Mouse (Mus musculus) adrenal gland, adult 8-10 months (tissue): ENCODE results near the gene Rpl13a. TPM values are rescaled to one million over a fixed set of nuclear protein-coding genes. Genes with fewer than 3 reads are reported as not detected.
A peak's percentile ranks its signal among the peaks of the same experiment; 100 is the strongest.
"Not testable (repeated sequence)": the region's sequence is repeated elsewhere in the genome, so short reads cannot be mapped to it uniquely, and the experiment has no call there.

Experiments used
- DNase-seq: peaks from one replicate; pipeline ENCODE4 v3.0.0; 2022
- total RNA-seq, 4 experiments: library from RNA; stranded (reverse); gene quantifications; 2 replicates each; pipeline ENCODE4 v1.2.4; 2022

Rpl13a gene
- total RNA-seq, 4 experiments from 2014 or later: 1,558 to 1,710 (median 1,647) TPM

GRCm38 (mm10) chr7:45113476-45113875, 15.1 kb downstream of the Rpl13a start:
- no peak for DNase-seq

- DNase-seq: no peak
Observed at GRCm38 (mm10) chr7:45112529-45112928, 16.0 kb downstream of the Rpl13a start.

- DNase-seq: no peak
Observed at GRCm38 (mm10) chr7:45111940-45112339, 16.6 kb downstream of the Rpl13a start.

- DNase-seq: not testable (repeated sequence)
Observed at GRCm38 (mm10) chr7:45110089-45110488, 18.5 kb downstream of the Rpl13a start.

- DNase-seq: no peak
Observed at GRCm38 (mm10) chr7:45107052-45107645, 21.4 kb downstream of the Rpl13a start.

GRCm38 (mm10) chr7:45106441-45106840, 22.1 kb downstream of the Rpl13a start:
- DNase-seq: no peak

- DNase-seq: no peak
Observed at GRCm38 (mm10) chr7:45105491-45105890, 23.1 kb downstream of the Rpl13a start.

GRCm38 (mm10) chr7:45104941-45105340, 23.6 kb downstream of the Rpl13a start:
- no peak for DNase-seq

- DNase-seq: peak; percentile 96
Observed at GRCm38 (mm10) chr7:45103652-45104180, 24.8 kb downstream of the Rpl13a start, which contains the start of gene Fcgrt. TSS of gene Fcgrt (minus strand) at chr7:45103851.

- DNase-seq: no peak
Observed at GRCm38 (mm10) chr7:45102940-45103585, 25.5 kb downstream of the Rpl13a start.

- DNase-seq: no peak
Observed at GRCm38 (mm10) chr7:45102441-45102840, 26.1 kb downstream of the Rpl13a start.

GRCm38 (mm10) chr7:45100046-45100445, 28.5 kb downstream of the Rpl13a start:
- DNase-seq: no peak

- no peak for DNase-seq
Observed at GRCm38 (mm10) chr7:45098541-45099240, 29.9 kb downstream of the Rpl13a start.

- DNase-seq: no peak
Observed at GRCm38 (mm10) chr7:45097479-45097878, 31.1 kb downstream of the Rpl13a start.

- not testable (repeated sequence) for DNase-seq
Observed at GRCm38 (mm10) chr7:45095965-45096364, 32.6 kb downstream of the Rpl13a start.

- DNase-seq: no peak
Observed at GRCm38 (mm10) chr7:45095367-45095766, 33.2 kb downstream of the Rpl13a start.

- no peak for DNase-seq
Observed at GRCm38 (mm10) chr7:45094121-45094520, 34.4 kb downstream of the Rpl13a start.

GRCm38 (mm10) chr7:45093516-45093905, 35.0 kb downstream of the Rpl13a start:
- DNase-seq: no peak

- DNase-seq: no peak
Observed at GRCm38 (mm10) chr7:45092828-45093515, 35.6 kb downstream of the Rpl13a start.

- DNase-seq: no peak
Observed at GRCm38 (mm10) chr7:45092048-45092447, 36.5 kb downstream of the Rpl13a start, which contains the start of gene Rcn3. TSS of gene Rcn3 (minus strand) at chr7:45092221.

GRCm38 (mm10) chr7:45091001-45091990, 37.3 kb downstream of the Rpl13a start:
- DNase-seq: no peak
